Mouse (Mus musculus) brain, adult 2 months (tissue): ENCODE data around the gene Adamtsl1.

ENCODE experiments used
- DNase-seq: peaks from one replicate; pipeline ENCODE4 v3.0.0; 2011; ENCODE audit warnings: low read depth, low spot score

Gene Adamtsl1

GRCm38 (mm10) chr4:86045448-86045847 is 531.5 kb downstream of the Adamtsl1 start:
- DNase-seq: no peak

- peak; percentile 73 for DNase-seq
Observed at GRCm38 (mm10) chr4:86045876-86046275, 531.9 kb downstream of the Adamtsl1 start.

GRCm38 (mm10) chr4:86046881-86047280 is 532.9 kb downstream of the Adamtsl1 start:
- peak; percentile 29 for DNase-seq

- peak; percentile 81 for DNase-seq
Observed at GRCm38 (mm10) chr4:86053487-86054237, 539.7 kb downstream of the Adamtsl1 start.

- no peak for DNase-seq
Observed at GRCm38 (mm10) chr4:86060614-86061013, 546.6 kb downstream of the Adamtsl1 start.

- no peak for DNase-seq
Observed at GRCm38 (mm10) chr4:86068376-86068775, 554.4 kb downstream of the Adamtsl1 start.

- no peak for DNase-seq
Observed at GRCm38 (mm10) chr4:86068875-86069718, 555.1 kb downstream of the Adamtsl1 start.

GRCm38 (mm10) chr4:86074871-86075270 is 560.9 kb downstream of the Adamtsl1 start:
- no peak for DNase-seq

- no peak for DNase-seq
Observed at GRCm38 (mm10) chr4:86077355-86077754, 563.4 kb downstream of the Adamtsl1 start.

- DNase-seq: peak; percentile 65
Observed at GRCm38 (mm10) chr4:86077854-86078253, 563.9 kb downstream of the Adamtsl1 start.

- DNase-seq: no peak
Observed at GRCm38 (mm10) chr4:86087508-86087907, 573.5 kb downstream of the Adamtsl1 start.

- DNase-seq: no peak
Observed at GRCm38 (mm10) chr4:86103207-86103606, 589.2 kb downstream of the Adamtsl1 start.

GRCm38 (mm10) chr4:86108325-86108724 is 594.4 kb downstream of the Adamtsl1 start:
- DNase-seq: no peak

GRCm38 (mm10) chr4:86119067-86119466 is 605.1 kb downstream of the Adamtsl1 start:
- DNase-seq: peak; percentile 27

GRCm38 (mm10) chr4:86122431-86122830 is 608.5 kb downstream of the Adamtsl1 start:
- DNase-seq: no peak

GRCm38 (mm10) chr4:86124374-86124773 is 610.4 kb downstream of the Adamtsl1 start:
- peak; percentile 80 for DNase-seq

- DNase-seq: no peak
Observed at GRCm38 (mm10) chr4:86126636-86127035, 612.7 kb downstream of the Adamtsl1 start.

GRCm38 (mm10) chr4:86158551-86158950 is 644.6 kb downstream of the Adamtsl1 start:
- DNase-seq: peak; percentile 16

- DNase-seq: no peak
Observed at GRCm38 (mm10) chr4:86159362-86159761, 645.4 kb downstream of the Adamtsl1 start.

- DNase-seq: no peak
Observed at GRCm38 (mm10) chr4:86170763-86171162, 656.8 kb downstream of the Adamtsl1 start.

- no peak for DNase-seq
Observed at GRCm38 (mm10) chr4:86171461-86171860, 657.5 kb downstream of the Adamtsl1 start.

- peak; percentile 28 for DNase-seq
Observed at GRCm38 (mm10) chr4:86177471-86177870, 663.5 kb downstream of the Adamtsl1 start.

GRCm38 (mm10) chr4:86178116-86178515 is 664.1 kb downstream of the Adamtsl1 start:
- no peak for DNase-seq
